Mouse (Mus musculus) kidney, embryonic 15.5 days (tissue): ENCODE measurements at regions not wholly inside any gene's neighbourhood (a gene's known extent, or its start where the extent isn't known, plus 50 kb on each side); places are given as distances from the start of the nearest gene placed in this dataset.

ENCODE experiments used
- ATAC-seq: fragments of 200-750 bp; cut with Nextera tagmentation; replicated peaks from 2 replicates; pipeline ENCODE4 v1.8.0; 2017; ENCODE audit warnings: moderate TSS enrichment; ENCODE audit not compliant: low FRiP score
- H3K27ac ChIP-seq: fragments of 300-500 bp; sonication (generic); 2 replicates; pipeline ENCODE4 v1.5.1; 2015; ENCODE audit warnings: mild to moderate bottlenecking, inconsistent platforms
- H3K27me3 ChIP-seq: fragments of 300-500 bp; sonication (generic); 2 replicates; pipeline ENCODE4 v1.6.1; 2015; ENCODE audit warnings: inconsistent platforms
- H3K36me3 ChIP-seq: fragments of 300-500 bp; sonication (generic); 2 replicates; pipeline ENCODE4 v1.6.1; 2015; ENCODE audit warnings: inconsistent platforms
- H3K4me1 ChIP-seq: fragments of 300-500 bp; sonication (generic); 2 replicates; pipeline ENCODE4 v1.6.1; 2015; ENCODE audit warnings: inconsistent platforms
- H3K4me2 ChIP-seq: fragments of 300-500 bp; sonication (generic); 2 replicates; pipeline ENCODE4 v1.6.1; 2015; ENCODE audit warnings: moderate library complexity, mild to moderate bottlenecking, inconsistent platforms
- H3K4me3 ChIP-seq: fragments of 300-500 bp; sonication (generic); replicated peaks from 2 replicates; pipeline ENCODE4 v1.5.1; 2015; ENCODE audit warnings: mild to moderate bottlenecking, inconsistent platforms
- H3K9ac ChIP-seq: fragments of 300-500 bp; sonication (generic); 2 replicates; pipeline ENCODE4 v1.6.1; 2015; ENCODE audit warnings: mild to moderate bottlenecking, inconsistent platforms
- H3K9me3 ChIP-seq: fragments of 300-500 bp; sonication (generic); replicated peaks from 2 replicates; pipeline ENCODE4 v1.6.1; 2016; ENCODE audit warnings: inconsistent platforms
- WGBS: fragments of 180-500 bp; shearing (Covaris S2); methylation state at CpG from one replicate; pipeline ENCODE4 v1.1.7; 2015; ENCODE audit warnings: mixed read lengths; 5-methylcytosine and 5-hydroxymethylcytosine counted together

DNA sequence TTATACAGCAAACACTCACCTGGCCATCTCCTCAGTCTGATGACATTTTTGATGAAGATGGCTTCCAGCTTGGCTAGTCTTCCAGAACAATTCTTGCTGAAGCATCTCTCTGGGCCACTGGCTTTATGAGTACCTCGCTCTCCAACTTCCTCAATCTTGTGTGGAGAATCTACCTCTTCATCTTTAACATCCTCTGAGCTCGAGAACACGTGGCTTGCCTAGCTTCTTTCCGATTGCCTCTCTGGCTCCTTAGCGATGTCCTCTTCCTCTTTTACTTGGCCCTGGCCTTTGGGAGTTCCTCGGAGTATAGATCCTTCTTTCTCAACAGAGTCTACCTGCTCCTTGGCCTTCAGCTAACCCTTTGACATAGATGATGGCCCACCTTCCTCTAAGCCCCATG is 231.0 kb downstream of the Uaca start:
- H3K4me3 ChIP-seq = no peak overlapping the region
- no peaks in the 10 kb centered on the region for H3K36me3 ChIP-seq
- WGBS = 91% methylated on average over 6 of the region's 6 CpGs
- no peaks in the 10 kb centered on the region for H3K4me1 ChIP-seq
- no peak overlapping the region for H3K4me2 ChIP-seq
- H3K9ac ChIP-seq = no peak overlapping the region
- peaks cover 45% of the 10 kb centered on the region for H3K27me3 ChIP-seq
- no peak overlapping the region for H3K27ac ChIP-seq
- no peak for ATAC-seq
- H3K9me3 ChIP-seq = no peaks in the 10 kb centered on the region

DNA sequence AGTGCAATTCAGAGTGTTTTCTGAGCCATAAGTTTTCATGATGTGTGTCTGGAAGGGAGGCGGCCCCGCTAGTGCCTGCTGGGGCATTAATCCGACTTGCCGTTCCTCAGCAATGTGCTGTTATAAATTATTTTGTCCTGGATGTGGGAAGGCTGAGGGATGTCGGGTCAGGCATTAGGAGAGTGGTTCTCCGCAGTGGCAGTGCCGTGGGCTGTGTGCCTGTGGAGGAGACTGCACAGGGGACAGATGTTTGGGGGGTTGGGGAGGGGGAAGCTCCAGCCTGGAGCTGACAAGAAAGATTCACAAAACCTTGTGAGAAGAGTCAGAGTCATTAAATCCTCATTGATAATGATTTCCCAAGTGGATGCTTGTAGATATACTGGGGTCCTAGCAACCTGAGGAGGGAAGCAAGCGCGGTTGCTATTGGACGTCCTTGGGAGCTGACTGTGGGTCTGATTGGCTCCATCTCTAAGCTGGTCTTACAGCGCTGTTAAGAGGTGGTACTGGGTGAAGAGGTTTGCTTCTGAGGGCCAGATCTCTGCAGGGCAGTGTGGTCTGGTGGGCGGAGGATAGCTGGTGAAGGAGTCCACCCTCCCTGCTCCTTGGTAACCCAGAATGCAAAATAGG is 234.5 kb downstream of the Uaca start:
- WGBS = 37% methylated on average over 12 of the region's 12 CpGs
- Histone ChIP-seq H3K4me3 (no peak overlapping the region), H3K4me1 (peaks cover 24% of the 10 kb centered on the region), H3K27me3 (peaks cover 55% of the 10 kb centered on the region), H3K4me2 (no peak overlapping the region), H3K36me3 (no peaks in the 10 kb centered on the region), H3K9ac (no peak overlapping the region), H3K9me3 (no peaks in the 10 kb centered on the region), H3K27ac (no peak overlapping the region)
- no peak for ATAC-seq

DNA sequence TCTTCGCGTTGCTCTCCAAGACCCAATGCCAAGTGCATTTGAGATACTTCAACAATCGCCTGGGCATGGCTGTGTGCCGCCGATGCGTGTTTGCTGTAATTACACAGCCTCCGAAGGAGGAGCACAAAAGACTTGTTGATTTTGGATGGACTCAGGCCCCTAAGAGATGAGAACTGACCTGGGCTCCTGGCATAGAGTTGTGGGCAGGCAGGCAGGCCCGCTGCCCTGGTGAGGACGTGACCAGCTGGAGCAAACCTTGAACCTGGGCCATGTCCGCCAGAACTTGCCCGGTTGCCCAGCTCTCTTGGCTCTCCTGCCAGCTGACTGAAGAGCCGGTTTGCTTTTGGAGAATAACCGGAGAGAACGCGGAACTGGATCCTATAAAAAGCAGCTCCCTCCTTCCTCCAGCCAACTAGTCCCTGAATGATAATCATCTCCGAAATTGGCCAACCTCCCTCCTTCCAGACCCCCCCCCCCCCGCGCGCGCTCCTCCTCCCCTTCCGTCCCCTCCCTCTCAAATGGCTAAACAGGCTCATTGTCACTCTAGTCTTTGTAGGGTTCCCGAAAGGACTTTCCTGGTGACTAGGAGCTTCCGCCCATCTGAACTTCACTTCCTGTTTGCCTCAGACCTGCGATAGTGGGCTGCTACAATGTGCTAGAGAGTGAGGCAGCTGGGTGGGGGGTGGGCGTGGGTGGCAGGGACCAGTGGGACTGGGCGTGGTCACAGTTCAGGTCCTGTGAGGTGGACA is 237.5 kb downstream of the Uaca start:
- peak overlapping the region; percentile 58; the same call in 1 of the 2 replicates for H3K27ac ChIP-seq

DNA sequence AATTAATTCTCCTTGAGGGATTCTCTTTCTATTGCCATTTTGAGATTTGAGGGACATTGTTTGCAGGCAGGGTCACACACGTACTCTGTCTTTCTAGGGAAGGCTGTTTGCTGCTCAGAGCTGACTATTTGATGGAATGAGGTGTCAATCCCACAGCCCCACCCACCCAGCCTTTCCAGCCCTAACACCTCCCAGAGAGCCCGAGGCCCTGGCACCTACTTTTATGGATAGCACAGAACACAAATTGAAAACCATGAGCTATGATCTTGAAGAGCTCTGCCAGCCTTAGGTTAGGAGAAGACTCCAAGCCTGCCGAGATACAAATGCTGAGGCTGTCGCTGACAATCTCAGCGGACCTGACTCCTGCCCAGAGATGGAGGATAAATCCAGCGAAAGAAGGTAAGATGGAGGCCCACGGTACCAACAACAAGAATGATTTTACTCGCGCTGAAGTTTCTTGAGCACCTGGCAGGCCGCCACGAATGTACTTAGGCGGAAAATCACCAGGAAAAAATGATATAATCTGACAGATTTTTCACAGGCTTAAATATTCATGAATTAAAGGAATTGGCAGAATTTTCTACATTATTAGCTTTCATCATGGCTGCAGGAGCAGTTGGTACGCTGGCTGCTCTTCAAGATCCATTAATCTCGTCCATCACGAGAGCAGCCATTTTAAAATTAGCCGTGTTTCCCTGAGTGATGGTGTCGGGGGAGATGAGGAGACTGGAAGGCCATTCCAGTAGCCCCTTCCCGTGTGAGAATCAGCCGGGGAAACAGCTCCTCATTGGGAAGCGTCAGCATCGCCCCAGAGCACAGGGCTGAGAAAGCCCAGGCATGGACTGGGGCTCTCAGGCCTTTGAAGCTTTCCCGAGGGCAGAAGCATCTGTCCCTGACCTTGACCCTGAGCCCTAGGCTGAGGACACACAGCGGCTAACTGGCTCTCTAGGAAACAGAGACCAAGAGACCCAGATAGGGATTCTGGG is 238.4 kb downstream of the Uaca start:
- WGBS = 57% methylated on average over 23 of the region's 23 CpGs
- H3K4me3 ChIP-seq = no peak overlapping the region
- H3K27me3 ChIP-seq = peaks cover 39% of the 10 kb centered on the region
- no peaks in the 10 kb centered on the region for H3K9me3 ChIP-seq
- no peak overlapping the region for H3K4me2 ChIP-seq
- H3K27ac ChIP-seq = peak overlapping the region; percentile 58
- no peak for ATAC-seq
- peaks cover 31% of the 10 kb centered on the region for H3K4me1 ChIP-seq
- H3K9ac ChIP-seq = no peak overlapping the region
- H3K36me3 ChIP-seq = no peaks in the 10 kb centered on the region

More for the DNA sequence above, 237.5 kb downstream of the Uaca start:
- Histone ChIP-seq H3K4me3 (no peak overlapping the region), H3K36me3 (no peaks in the 10 kb centered on the region), H3K9ac (no peak overlapping the region), H3K4me1 (peaks cover 27% of the 10 kb centered on the region), H3K27me3 (peaks cover 44% of the 10 kb centered on the region), H3K4me2 (peak overlapping the region; percentile 3; the same call in 1 of the 2 replicates), H3K9me3 (no peaks in the 10 kb centered on the region)
- 72% methylated on average over 26 of the region's 26 CpGs for WGBS
- ATAC-seq = no peak

DNA sequence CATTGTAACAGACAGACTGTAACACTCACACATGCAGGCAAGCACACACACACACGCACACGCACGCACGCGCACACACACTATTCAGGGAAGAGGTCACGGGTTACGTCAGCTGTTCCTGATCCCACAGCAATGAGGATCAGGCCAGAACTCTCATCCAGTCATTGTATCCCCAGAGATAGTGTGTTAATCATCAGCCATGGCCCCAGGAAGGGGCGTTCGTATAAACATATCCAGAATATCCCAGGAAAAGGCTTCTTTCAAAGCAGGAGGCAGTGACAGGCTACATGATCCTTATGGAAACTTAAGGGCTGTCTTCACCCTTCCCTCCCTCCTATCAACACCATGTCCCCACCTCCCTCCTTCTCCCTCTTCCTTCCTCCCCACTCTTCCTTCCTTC is 239.3 kb downstream of the Uaca start:
- 0 out of 2 replicates have a peak, but pooled peaks have one; percentile 36 for ATAC-seq

DNA sequence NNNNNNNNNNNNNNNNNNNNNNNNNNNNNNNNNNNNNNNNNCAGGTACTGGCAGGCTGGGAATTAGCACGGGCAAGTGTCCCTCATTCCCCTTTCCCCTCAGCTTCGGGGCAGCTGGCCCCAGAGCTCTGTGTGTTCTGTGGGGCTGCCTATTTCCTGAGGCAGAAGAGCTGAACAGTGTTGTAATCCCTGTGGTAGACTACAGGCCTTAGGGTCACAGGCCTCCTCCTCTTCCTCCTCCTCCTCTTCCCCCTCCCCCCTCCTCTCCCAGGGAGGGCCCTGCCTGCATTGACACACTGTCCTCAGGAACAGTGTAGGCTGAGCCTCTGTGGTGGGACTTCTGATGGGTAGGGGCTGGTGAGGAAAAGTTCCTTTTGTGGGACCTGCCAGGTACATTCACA is 247.7 kb downstream of the Uaca start:
- Histone ChIP-seq H3K4me2 (no peak overlapping the region), H3K4me3 (no peak overlapping the region), H3K4me1 (peaks cover 12% of the 10 kb centered on the region; the same call in 1 of the 2 replicates), H3K9me3 (no peaks in the 10 kb centered on the region), H3K36me3 (no peaks in the 10 kb centered on the region), H3K9ac (no peak overlapping the region), H3K27ac (no peak overlapping the region), H3K27me3 (peaks cover 32% of the 10 kb centered on the region; the same call in 1 of the 2 replicates)
- 30% methylated on average over 2 of the region's 2 CpGs for WGBS
- ATAC-seq = no peak

More for the DNA sequence above, 239.3 kb downstream of the Uaca start:
- Histone ChIP-seq H3K4me3 (no peak overlapping the region), H3K27me3 (peaks cover 38% of the 10 kb centered on the region), H3K36me3 (no peaks in the 10 kb centered on the region), H3K4me1 (peaks cover 38% of the 10 kb centered on the region), H3K27ac (0 out of 2 replicates have a peak overlapping the region, but pooled peaks have one; percentile 58), H3K4me2 (no peak overlapping the region), H3K9ac (no peak overlapping the region), H3K9me3 (no peaks in the 10 kb centered on the region)
- 64% methylated on average over 9 of the region's 9 CpGs for WGBS

DNA sequence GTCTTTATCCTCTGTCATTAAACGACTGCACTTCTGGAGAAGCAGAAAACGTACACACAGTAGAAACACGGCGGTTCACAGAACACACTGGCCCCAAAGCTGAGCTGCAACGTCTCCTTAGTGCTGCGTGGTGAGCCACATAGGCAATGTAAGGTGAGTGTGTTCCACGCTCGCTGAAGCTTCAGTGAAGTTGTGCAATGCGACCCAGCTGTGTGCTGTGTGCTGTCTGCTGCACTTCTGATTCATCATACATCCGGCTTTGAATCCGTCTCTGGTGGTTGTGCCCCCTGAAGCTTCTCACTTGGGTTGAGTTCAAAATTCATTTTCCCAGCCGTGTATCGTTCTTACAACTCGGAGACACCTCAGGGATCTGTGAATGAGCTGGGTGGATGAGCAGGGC is 250.6 kb downstream of the Uaca start:
- Histone ChIP-seq H3K4me1 (no peaks in the 10 kb centered on the region), H3K4me2 (no peak overlapping the region), H3K4me3 (no peak overlapping the region), H3K9me3 (no peaks in the 10 kb centered on the region), H3K27me3 (peaks cover 48% of the 10 kb centered on the region), H3K9ac (no peak overlapping the region), H3K27ac (no peak overlapping the region), H3K36me3 (no peaks in the 10 kb centered on the region)
- ATAC-seq = no peak
- WGBS = 84% methylated on average over 14 of the region's 14 CpGs

DNA sequence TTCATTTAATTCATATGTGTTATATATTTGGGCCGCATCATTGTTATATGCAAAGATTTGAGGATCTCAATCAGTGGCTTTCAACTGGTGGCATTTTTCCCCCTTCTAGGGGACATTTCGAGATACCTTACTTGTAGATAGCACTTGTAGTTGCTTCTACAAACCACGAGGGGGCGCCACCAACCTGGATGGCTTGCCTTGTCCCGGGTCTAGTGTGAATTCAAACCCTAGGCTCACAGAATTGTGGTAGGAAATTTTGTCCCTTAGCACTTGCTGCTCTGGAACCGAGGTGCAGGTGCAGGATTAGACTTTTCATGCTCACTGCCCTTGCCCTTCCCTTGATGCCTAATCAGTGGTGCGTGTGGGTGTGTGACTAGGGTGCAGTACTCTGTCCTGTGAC is 252.2 kb downstream of the Uaca start:
- 18% methylated on average over 7 of the region's 7 CpGs for WGBS
- H3K27ac ChIP-seq = no peak overlapping the region
- H3K9me3 ChIP-seq = no peaks in the 10 kb centered on the region
- no peak overlapping the region for H3K4me2 ChIP-seq
- no peaks in the 10 kb centered on the region for H3K4me1 ChIP-seq
- H3K27me3 ChIP-seq = peaks cover 47% of the 10 kb centered on the region
- H3K4me3 ChIP-seq = no peak overlapping the region
- no peaks in the 10 kb centered on the region for H3K36me3 ChIP-seq
- ATAC-seq = no peak
- H3K9ac ChIP-seq = no peak overlapping the region

DNA sequence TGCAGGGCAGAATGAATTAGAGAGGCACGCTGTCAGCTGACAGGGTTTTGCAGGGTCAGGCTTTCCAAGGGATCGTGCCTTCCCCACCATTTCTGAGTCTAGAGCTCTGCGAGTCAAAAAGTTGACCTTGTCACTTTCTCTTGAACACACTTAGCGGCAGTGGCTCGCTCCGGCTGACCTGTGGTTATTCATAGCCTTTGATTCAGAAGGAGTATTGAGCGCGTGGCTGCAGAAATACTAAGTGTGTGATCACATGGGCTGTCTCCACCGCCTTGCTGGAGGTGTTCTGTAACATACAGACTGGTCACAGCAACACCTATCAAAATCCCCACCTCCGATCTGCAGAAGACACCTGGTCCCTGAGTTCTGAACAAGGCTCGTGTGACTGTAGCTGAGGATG is 252.9 kb downstream of the Uaca start:
- H3K9me3 ChIP-seq = no peaks in the 10 kb centered on the region
- H3K9ac ChIP-seq = no peak overlapping the region
- H3K27ac ChIP-seq = no peak overlapping the region
- no peaks in the 10 kb centered on the region for H3K36me3 ChIP-seq
- 80% methylated on average over 11 of the region's 11 CpGs for WGBS
- H3K4me3 ChIP-seq = no peak overlapping the region
- peaks cover 41% of the 10 kb centered on the region for H3K27me3 ChIP-seq
- H3K4me2 ChIP-seq = no peak overlapping the region
- no peak for ATAC-seq
- no peaks in the 10 kb centered on the region for H3K4me1 ChIP-seq

DNA sequence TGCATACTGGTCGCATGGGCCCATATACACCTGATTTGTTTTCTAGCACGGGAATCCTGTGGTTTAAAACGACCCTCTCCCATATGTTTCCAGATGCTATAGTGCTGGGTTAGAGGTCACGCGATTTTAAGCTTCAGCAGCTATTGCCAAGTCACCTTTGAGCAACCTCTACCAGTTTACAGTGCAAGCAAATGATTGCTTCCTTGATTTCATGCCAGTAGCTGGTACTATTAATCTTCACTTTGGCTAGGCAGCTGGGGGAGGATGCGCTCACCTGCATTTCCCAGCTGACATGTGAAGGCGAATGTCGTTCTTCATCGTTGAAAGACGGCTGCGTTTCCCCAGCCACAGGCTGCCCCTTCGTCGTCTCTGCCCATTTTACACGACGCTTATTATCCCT is 254.2 kb downstream of the Uaca start:
- 62% methylated on average over 15 of the region's 15 CpGs for WGBS
- no peak for ATAC-seq
- no peaks in the 10 kb centered on the region for H3K36me3 ChIP-seq
- H3K9ac ChIP-seq = no peak overlapping the region
- H3K4me1 ChIP-seq = no peaks in the 10 kb centered on the region
- H3K27me3 ChIP-seq = peaks cover 38% of the 10 kb centered on the region
- no peaks in the 10 kb centered on the region for H3K9me3 ChIP-seq
- no peak overlapping the region for H3K27ac ChIP-seq
- H3K4me2 ChIP-seq = no peak overlapping the region
- H3K4me3 ChIP-seq = no peak overlapping the region

DNA sequence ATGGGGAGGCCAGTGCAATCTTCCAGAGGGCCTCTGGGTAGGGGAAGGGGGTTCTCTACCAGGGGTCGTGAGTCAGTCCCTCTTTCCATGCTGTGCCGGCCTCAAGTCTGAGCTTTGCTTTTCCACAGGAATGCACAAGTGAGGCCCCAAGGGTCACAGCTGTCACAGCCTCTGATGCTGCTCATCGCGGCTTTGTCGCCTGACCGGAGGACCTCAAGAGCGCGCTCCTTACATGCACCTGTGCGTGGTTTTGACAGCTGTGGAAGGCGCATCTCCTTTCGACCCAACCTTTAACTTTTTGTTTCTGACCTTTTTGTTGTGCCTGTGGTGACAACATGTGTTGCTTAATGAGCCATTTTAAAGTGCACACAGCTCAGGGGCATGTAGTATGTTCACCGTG is 258.3 kb downstream of the Uaca start:
- peaks cover 42% of the 10 kb centered on the region for H3K27me3 ChIP-seq
- H3K27ac ChIP-seq = no peak overlapping the region
- H3K9me3 ChIP-seq = no peaks in the 10 kb centered on the region
- ATAC-seq = no peak
- no peak overlapping the region for H3K4me2 ChIP-seq
- no peaks in the 10 kb centered on the region for H3K36me3 ChIP-seq
- no peak overlapping the region for H3K9ac ChIP-seq
- 79% methylated on average over 12 of the region's 12 CpGs for WGBS
- H3K4me1 ChIP-seq = peaks cover 22% of the 10 kb centered on the region
- H3K4me3 ChIP-seq = no peak overlapping the region

DNA sequence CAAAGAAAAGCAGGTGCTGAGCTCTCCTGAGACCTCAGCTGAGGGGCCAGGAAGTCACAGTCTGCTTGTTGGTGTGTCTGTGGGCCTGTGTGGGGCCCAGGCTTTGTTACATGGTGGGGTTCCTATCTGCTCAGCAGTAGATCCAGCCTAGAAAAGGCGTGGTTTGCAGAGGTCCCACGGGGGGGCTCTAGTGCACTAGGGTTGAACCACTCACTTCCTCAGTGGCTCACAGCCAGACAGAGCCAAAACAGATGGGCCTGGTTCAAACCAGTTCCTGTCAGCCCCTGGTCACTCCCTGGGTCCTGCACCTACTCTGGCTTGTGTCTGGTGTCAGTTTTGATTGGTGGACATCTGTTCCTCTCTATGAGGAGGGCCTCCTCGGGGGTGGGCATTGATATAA is 260.1 kb downstream of the Uaca start:
- no peaks in the 10 kb centered on the region for H3K36me3 ChIP-seq
- peaks cover 37% of the 10 kb centered on the region for H3K27me3 ChIP-seq
- no peak overlapping the region for H3K4me3 ChIP-seq
- WGBS = 21% methylated on average over 3 of the region's 3 CpGs
- peaks cover 22% of the 10 kb centered on the region for H3K4me1 ChIP-seq
- H3K9ac ChIP-seq = no peak overlapping the region
- H3K27ac ChIP-seq = no peak overlapping the region
- no peaks in the 10 kb centered on the region for H3K9me3 ChIP-seq
- no peak overlapping the region for H3K4me2 ChIP-seq
- peak; percentile 80 for ATAC-seq
